Mouse (Mus musculus) adipocyte (in vitro differentiated cells): ENCODE data around the gene Rrm2.

ENCODE experiments used
- DNase-seq: peaks from one replicate; pipeline ENCODE4 v3.0.0-alpha.2; 2016; ENCODE audit warnings: low spot score

Rrm2 gene

DNA sequence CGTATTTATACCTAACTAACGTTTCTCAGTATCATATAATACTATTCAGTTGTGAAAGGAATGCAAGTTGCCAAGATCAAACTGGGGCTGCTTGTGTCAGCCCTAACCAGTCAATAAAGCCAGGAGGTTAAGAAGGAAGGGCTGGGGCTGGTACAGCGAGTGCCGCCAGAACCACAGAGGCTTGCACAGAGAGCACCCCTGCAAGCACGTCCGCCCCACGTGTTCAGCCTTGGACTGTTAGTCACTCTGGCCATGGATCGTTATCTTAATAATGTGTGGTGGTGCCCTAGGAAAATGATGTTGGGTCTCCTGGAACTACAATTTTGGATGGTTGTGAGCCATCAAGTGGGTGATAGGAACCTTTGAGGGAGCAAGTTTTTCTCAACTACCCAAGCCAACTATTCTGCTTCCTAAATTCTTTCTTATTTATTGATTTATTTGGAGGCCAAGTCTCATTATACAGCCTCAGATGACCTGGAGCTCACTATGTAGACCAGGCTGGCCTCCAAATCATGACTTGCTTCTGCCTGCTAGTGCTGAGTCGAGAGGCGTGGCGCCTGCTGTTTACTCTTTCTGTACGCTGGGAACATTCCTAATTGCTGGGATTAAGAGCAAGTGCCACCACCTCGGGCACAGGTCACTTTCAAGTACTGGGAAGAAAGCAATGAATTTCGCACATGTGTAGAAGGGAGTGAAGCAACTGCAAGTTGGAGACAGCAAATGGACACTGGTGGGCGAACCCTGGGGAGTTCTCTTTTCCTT, 2.4 kb upstream of the Rrm2 start:
- no peak for DNase-seq

DNA sequence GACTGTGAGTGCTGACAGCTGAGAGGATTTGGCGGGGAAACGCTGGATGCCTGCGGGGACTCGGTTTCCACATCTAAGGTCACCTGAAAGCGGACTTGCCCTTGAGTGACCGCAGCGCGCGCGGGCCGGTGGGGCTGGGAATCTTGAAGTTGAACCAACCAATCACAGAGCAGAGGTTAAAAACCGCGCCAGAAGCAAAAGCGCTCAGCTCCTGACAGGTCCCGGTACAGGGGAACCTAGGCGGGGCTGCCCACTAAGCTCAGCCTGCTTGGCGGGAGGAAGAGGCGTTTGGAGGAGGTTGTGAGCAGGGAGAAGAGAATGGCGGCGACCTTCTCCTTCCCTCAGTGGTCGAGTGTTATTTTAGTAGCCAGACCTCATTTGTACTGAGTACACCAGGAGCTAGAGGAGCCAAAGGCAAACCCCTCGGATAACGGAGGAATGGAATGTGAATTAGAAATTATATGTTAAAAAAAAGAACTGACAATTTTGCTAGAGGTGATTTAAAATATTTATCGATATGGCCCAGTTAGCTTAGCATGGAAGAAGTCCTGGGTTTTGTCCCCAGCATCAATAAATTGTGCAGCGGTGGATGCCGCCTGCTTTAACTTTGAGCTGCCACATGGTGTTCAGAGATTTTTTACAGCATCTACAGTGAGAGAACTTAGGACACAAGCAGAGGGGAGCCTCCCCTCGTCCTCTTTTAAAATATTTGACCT, 1.1 kb upstream of the Rrm2 start:
- DNase-seq, result no peak

DNA sequence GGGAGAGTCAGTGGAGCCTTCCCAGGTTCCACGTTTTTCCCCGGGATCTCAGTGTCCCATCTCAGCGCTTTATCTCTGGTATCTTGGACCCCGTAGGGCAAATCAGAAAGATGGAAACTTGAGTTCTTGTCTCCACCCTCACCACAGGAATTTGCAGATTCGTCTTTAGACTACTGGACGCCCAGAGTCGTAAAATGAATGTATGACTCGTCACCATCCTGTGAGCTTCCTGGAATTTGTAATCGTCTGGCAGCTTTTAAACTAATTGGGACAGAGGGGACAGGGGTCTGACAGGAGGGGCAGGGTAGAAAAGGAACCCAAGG, 600 bp upstream of the Rrm2 start:
- DNase-seq, result no peak

DNA sequence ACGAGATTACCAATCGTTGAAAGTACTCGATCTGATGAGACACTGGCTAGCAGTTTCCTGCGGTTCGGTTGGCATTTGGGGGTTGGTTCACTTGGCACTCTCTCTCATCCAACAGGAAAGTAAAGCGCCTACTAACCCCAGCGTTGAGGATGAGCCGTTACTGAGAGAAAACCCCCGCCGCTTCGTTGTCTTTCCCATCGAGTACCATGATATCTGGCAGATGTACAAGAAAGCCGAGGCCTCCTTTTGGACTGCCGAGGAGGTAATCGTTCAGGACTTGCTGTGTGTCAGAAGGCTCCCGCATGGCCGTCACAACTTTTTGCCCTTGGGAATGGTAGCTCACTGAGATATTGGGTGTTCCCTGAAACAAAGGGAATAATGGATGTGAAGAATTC, 780 bp downstream of the Rrm2 start:
- no peak for DNase-seq

DNA sequence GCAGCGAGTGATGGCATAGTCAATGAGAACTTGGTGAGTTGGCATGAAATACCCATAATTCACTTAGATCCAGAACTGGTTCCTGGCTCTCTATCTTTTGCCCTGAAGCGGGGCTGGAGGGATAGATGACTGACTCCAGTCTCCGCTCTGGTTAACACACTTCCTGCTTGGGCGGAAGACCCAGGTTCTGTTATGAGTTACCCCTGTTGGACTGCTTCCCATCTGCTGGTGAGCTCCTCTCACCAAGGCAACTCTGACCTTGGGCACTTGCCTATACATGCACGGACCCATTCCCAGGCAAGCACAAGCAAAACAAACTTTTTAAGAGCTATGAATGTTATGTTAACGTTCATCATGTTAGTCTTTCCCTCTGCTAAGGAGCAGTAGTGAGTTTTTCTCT, 1.4 kb downstream of the Rrm2 start:
- peak; percentile 28 for DNase-seq

DNA sequence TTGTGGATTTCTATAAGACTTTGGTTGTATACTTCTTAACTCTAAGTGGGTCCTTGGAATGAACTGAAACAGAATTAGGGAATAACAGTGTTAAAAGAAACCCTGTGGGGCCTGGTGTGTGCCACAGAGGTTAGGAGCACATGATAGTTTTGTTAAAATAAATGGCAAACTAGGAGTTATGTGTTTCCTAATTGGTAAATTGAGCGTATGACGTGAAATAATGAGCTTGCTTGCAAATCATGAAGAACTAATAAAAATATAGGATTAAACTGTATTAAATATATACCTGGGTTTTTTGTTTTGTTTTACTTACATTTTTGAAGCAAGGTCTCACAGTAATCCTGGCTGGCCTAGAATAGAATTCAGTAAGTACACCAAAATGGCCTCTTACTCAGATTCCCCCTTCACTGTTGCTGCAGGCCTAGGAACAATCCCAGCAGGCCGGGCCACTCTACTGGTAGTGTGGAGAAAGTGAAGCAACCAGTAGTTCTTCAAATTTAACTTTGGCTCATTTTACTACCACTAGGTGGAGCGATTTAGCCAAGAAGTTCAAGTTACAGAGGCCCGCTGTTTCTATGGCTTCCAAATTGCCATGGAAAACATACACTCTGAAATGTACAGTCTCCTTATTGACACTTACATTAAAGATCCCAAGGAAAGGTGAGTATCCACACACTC, 1.9 kb downstream of the Rrm2 start:
- DNase-seq, result peak; percentile 94

DNA sequence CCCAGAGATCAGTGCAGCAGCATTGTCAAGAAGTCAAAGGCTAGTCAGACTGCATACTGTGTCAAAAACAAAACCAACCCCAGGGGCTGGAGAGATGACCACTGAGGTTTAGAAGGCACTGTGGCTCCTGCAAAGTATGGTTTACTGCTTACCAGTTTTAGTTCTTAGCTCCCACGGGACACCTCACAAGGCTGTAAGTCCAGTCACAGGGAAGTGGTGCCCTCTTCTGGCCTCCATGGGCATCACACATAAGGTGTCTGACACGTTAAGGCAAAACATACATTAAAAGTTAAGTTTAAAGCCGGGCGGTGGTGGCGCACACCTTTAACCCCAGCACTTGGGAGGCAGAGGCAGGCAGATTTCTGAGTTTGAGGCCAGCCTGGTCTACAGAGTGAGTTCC, 2.6 kb downstream of the Rrm2 start:
- DNase-seq, result no peak

DNA sequence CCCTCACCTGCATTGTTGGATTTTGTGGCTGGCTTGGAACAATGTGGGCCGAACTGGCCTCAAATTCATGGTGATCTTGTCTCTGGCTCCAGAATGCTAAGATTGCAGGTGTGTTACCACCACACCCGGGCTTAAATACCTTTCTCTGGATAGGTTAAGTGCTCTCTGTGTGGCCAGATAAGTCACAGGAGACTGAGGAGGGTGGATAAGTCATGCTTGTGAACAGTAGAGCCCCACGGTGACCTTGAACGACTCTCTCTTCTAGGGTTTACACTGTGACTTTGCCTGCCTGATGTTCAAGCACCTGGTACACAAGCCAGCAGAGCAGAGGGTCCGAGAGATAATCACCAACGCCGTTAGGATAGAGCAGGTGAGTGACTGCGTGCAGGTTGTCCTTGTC, 4.4 kb downstream of the Rrm2 start:
- no peak for DNase-seq

DNA sequence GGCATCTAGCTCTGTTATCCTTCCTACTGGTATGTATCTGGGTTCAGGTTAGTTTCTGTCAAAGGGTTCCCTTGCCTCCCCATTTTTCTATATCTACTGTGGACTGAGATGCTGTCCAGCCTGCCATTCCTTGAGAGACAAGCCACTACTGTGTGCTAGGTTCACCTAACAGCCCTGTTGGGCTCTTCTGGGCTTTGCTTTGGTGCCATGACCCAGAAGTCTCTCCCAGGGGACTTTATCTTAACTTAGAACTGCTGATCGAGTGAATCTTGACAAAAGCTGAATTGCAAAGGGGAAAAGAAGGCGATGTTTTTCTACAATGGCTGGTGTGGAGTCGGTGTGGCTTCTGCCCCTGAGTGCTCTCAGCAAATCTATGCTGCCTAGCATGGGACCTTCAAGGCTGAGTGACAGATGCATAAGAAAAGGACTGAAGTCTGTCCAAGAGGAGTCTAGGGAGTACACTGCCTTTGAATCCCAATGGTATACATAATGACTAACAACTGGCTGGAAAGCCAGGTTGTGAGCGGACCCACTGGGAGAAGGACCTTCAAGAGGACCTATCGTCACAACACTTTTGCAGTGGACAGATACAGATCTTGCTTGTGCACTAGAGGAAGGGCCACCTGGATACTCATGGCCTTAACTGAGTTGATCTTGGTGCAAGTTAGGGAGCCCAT, 6.7 kb downstream of the Rrm2 start:
- no peak for DNase-seq

DNA sequence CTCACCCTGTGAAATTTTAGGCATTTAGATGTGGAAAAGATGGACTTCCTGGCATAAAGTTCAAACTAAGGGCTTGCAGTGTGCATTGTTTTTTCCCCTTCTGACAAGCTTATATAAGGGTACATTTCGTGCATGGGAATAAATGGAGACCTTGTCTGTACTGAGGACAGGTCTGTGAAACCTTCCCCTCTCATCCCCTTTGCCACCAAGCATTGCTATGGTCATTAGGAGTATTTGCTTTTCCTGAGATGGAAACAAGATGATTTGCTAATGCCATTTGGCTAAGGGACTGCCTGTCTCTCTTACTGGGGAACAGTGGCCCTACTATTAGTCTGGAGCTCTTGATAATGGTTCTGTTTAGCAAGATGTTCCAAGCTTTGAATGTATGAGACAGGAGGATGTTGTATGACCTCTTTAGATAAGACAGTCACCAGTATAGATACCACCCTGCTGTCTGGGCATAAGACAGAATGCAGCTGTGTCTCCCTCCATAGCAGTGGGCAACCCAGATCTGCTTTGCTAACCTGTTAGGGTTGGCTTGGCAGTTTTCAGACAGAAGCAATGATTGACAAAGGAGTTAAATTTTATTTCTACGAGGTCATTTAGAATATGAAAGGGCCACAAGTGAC, 7.3 kb downstream of the Rrm2 start:
- no peak for DNase-seq

DNA sequence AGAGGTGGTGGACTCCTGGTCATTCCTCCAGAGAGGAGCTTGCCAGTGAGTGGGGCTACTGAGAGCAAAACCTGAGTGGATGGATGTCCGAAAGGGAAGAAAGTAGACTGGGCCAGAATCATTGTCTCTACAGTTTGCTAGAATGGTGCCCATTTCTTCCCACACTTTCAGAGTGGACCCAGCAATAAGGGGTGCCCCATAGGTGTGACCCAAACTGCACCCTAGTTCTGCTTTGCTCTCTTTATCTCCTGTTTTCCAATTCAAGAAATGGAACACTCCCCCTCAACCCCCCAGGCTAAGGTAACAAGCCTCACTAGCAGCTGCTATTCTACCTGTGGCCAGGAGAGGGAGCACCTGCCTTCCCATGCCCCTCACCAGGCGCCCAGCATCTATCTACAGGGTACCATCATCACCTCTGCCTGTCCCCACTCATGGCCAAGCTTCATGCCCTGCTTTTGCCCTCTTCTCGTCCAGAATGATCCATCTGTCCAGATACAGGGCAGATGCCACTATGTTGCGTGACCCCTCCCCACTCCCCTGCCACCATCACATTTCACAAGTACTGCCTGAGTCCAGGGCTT, 8.8 kb downstream of the Rrm2 start:
- DNase-seq, result no peak

DNA sequence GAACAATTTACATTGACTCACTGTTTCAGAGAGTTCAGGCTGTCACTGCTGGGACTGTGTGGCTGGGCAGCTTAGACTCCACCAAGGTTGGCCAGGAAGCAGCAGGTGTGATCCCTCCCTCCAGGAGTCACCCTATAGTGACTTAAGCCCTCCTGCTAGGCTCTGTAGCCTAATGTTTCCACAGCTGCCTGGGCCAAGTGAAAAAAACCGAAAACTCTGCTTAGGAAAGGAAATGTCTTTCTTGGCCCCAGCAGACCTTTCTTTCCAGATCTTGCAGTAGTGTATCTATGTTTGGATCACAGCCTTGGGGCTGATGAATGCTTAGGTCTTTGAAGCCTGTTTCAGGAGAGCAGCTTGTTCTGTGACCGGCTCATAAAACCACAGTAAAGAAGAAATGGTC, 15.4 kb downstream of the Rrm2 start:
- no peak for DNase-seq

DNA sequence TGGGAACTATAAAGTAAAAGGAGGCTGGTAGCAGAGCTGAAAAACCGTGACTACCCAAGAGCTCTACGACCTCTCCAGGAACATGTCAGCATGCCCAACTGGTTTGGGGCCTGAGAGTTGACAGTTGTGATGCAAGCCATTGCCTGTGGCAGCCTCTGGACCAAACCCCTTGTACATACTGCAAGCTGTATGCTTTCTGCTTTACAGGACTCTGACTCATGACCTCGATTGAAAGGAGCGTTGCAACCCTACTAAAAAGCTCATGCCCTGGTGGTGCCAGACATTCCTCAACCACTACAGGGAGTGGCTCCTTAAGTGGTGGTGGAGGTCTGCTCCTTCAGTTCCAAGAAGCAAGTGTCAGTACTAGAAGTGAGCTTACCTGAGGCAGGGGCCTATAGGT, 15.8 kb downstream of the Rrm2 start:
- DNase-seq, result peak; percentile 32

DNA sequence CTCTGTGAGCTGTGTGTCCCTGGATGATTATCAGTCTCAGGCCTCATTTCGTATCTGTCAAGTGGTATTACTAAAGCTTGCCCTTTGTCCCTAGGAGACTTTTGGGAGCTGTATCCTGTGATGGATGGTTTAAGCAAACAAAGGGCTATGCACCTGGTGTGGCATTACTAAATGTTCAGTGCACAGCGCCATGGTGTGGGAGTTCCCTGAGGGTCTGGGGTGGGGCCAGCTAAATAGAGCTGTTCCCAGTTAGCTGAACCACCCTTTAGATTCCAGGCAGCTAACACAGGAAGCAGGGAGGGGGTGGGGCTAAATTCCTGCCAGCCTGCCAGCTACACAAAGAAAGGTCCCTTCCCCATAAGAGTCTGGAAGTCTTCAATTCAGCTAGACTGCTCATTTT, 16.3 kb downstream of the Rrm2 start:
- no peak for DNase-seq

DNA sequence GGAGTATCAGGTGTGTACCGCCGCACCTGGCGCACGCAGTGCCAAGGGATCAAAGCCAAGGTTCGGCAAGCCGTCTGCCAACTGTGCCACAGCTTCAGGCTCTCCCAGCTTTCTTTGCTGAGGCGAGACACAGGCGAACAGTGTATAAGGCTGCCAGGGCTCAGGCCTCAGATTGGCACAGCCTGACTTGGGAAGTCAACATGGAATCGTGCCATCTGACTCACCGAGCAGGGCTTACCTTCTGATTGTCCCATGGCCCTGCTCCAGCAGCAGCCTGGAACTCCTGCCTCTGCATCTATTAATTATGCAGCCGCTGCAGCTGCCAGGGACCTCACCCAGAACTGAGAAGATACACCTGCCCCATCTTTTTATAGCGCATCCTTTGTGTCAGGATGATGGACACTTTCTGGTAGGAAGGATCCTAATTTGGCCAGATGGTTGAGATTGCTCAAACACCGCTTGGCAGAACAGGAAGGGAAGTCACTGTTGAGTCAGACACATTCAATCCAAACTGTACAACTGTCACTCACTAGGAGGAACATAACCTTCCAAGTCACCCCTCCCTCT, 26.9 kb downstream of the Rrm2 start:
- DNase-seq, result peak; percentile 59

DNA sequence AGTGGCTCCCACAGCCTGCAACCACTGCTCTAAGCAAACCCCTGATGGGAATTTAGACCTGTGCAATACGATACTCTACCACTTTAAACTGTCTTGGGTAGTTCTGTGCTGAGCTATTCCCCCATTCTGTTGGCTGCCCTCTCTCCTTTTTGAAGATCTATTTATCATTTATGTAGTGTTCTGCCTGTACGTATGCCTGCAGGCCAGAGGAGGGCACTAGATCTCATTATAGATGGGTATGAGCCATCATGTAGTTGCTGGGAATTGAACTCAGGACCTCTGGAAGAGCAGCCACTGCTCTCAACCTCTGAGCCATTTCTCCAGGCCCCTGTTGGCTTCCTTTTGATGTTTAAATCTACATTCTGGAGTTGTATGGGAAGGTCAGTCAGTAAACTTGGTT, 28.9 kb downstream of the Rrm2 start:
- no peak for DNase-seq

DNA sequence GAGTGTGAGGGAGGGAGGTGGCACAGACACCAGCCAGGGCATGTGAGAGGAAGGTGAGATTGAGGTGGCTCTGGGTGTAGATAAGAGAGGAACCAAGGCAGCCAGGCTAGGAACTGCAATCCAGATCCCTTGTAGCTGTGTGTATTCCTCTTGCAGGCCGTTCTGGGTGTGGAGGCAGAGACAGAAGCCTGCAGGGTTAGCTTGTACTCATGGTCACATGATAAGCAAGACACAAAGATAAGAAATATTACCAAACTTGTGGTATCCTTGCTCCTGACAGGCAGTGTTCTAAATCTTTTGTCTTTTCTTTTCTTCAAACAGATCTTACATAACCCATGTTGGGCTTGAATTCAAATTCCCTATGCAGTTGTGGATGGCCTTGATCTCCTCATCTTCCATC, 31.9 kb downstream of the Rrm2 start:
- no peak for DNase-seq

DNA sequence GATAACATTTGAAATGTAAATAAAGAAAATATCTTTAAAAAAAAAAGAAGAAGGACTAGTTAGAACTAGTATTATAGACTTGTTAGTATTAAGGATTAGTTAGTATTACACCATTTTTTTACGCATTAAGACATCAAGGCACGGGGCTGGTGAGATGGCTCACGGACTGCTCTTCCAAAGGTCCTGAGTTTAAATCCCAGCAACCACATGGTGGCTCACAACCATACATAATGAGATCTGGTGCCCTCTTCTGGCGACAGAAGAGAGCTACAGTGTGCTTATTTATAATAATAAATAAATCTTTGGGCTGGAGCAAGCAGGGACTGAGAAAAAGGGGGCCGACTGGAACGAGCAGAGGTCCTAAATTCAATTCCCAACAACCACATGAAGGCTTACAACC, 33.5 kb downstream of the Rrm2 start:
- peak; percentile 19 for DNase-seq

DNA sequence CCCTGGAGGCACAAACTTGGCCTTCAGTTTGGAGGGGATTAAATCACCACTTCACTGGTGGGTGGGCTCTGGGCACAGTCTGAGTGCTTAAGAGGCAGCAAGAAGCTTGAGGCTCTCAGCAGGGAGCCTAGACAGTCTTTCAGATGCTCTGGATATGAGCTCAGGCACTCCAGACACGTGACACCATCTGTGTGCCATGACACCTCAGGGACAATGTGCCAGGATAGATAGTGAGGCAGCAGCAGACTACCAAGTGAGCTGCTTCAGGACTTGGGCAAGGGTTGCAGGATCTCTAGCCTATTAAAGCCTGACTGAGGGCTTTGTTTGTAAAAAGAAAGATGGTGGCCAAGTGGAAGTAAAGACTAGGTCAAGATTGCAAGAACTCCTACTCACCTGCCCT, 36.3 kb downstream of the Rrm2 start:
- no peak for DNase-seq

DNA sequence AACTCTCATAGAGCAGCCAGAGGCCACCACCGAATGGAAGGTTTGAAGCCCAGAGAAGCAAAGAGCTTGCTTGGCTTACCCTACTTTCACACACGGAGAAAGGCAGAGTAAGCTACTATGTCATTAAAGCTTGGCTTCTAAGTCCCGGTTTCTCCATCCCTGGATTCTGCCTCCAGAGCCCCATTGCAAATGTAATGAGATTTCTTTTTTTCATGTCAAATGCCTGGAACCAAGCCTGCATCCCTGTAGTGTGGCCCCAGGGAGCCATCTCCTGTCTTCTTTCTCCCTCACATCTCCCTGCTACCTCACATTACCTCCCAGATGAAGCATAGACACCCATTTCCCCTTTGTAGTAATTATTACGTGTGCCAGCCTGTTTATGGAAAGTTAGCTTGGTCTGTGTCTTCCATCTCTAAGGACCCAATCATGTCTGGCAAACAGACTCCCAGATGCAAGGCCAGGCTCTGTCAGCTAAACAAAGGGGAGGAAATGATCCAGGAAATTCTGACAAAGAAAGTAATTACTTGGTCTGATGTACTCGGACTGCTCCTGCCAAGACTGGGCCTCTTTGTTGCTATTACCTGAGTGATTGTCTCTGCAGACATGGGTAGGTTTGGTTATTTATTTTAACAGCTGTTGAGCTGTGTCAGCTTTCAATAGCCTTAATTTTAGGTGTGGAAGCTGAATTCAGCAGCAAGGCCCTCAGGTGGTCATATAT, 38.7 kb downstream of the Rrm2 start:
- DNase-seq, result no peak

DNA sequence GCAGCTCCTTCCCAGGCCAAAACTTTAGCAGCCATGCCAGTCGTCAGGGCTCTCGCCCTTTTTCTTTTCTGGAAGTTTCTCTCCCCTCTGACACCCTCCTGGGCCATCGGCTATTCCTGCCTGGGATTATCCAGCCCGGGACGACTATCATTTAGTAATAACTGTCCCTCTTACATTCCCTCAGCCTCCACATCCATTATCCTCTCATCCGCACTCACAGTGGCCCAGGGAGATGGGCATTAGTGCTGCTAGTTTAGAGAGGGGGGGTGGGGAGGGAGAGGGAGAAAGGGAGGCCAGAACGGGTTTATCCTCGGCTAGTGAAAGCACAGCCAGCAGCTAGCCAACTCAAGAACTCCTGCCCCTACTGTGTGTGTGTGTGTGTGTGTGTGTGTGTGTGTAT, 39.3 kb downstream of the Rrm2 start:
- no peak for DNase-seq
